Mouse (Mus musculus): ENCODE measurements at regions not wholly inside any gene's neighbourhood (a gene's known extent, or its start where the extent isn't known, plus 50 kb on each side); places are given as distances from the start of the nearest gene placed in this dataset.
"Not testable (repeated sequence)": the region's sequence is repeated elsewhere in the genome, so short reads cannot be mapped to it uniquely, and the experiment has no call there.

DNA sequence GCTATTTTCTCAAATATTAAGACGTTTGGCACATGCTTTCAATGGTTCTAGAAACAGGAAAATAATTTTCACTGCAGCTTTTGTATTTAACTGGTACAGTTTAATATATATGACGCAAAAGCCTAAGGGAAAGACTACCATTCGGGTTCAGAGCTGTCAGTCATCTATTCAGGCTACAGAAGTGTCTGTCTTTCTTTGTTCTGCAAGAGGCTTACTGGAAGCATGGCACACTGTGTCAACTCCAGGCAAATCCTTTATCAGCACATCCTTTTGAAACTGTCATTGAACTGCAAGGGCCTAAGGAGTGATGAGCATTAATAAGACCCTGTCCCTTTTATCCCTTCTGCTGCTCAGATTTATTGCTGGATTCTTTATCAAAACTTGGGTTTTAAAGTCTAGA is 303.8 kb upstream of the Gm5152 start:
- not testable (repeated sequence) for H3K9ac ChIP-seq; H3K27ac ChIP-seq; H3K27me3 ChIP-seq; H3K36me3 ChIP-seq (ENCODE audit: poor library complexity, severe bottlenecking); H3K4me3 ChIP-seq; H3K4me1 ChIP-seq; H3K9me3 ChIP-seq (replicated peaks); H3K4me2 ChIP-seq
- peak; percentile 66; the same call in 1 of the 2 replicates for ATAC-seq
- 53% methylated on average over 3 of the region's 3 CpGs for WGBS

DNA sequence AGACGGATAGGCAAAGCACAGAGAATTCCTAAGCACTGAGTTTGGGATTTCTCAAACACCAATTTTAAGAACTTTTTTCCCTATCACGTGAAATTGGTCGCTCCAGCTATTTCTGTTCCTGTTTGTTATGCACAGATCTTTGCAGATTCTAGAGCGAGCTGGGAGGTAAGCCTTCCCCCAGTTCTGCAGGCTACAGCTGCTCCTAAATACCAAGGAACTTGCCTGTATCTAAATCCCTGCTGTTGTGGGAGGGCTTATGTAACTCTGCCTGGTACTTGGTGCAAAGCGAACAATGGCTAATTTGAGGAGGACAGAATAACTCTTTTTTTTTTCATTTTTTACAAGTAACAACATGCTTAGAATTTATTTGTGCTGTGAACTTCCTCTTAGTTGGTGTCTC is 316.0 kb upstream of the Gm5152 start:
- WGBS, result 44% methylated on average over 5 of the region's 5 CpGs
- Histone ChIP-seq H3K9me3 (replicated peaks) (no peaks in the 10 kb centered on the region), H3K4me2 (no peak overlapping the region), H3K4me3 (no peak overlapping the region), H3K4me1 (no peaks in the 10 kb centered on the region), H3K9ac (no peak overlapping the region), H3K36me3 (ENCODE audit: poor library complexity, severe bottlenecking) (no peaks in the 10 kb centered on the region), H3K27ac (no peak overlapping the region), H3K27me3 (no peaks in the 10 kb centered on the region)
- ATAC-seq, result no peak

DNA sequence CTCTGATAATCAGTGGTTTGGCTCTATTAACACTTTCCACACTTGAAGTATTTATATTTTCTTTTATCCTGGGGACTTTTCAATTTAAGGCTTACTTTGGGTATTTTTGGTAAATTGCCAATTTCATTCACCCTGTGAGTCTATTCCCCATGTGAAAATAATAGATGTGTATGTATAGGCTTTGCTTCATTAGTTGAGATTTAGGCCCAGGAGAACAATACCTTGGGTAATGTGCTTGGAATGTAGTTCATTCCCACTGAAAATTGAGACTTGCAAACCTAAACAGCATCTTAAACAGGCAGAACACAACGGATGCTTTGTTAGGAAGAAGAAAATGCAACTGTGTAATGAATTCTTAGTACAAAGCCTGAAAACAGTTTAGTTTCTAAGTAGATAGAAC is 346.1 kb upstream of the Gm5152 start:
- Histone ChIP-seq H3K9me3 (replicated peaks) (no peaks in the 10 kb centered on the region), H3K9ac (no peak overlapping the region), H3K27ac (no peak overlapping the region), H3K36me3 (ENCODE audit: poor library complexity, severe bottlenecking) (no peaks in the 10 kb centered on the region), H3K27me3 (no peaks in the 10 kb centered on the region), H3K4me3 (no peak overlapping the region), H3K4me1 (no peaks in the 10 kb centered on the region), H3K4me2 (no peak overlapping the region)
- 2% methylated on average over 1 of the region's 1 CpGs for WGBS
- peak; percentile 94 for ATAC-seq

- no peaks in the 10 kb centered on the region for H3K4me1 ChIP-seq
- H3K27ac ChIP-seq, result no peak overlapping the region
- no peak overlapping the region for H3K9ac ChIP-seq
- no peaks in the 10 kb centered on the region for H3K36me3 ChIP-seq (ENCODE audit: poor library complexity, severe bottlenecking)
- ATAC-seq, result no peak
- H3K9me3 ChIP-seq (replicated peaks), result no peaks in the 10 kb centered on the region
- no peak overlapping the region for H3K4me2 ChIP-seq
- no peaks in the 10 kb centered on the region for H3K27me3 ChIP-seq
- no peak overlapping the region for H3K4me3 ChIP-seq
- WGBS, result 91% methylated on average over 5 of the region's 5 CpGs
These were observed 346.8 kb upstream of the Gm8871 start for GRCm38 (mm10) chr5:10600774-10601173.

DNA sequence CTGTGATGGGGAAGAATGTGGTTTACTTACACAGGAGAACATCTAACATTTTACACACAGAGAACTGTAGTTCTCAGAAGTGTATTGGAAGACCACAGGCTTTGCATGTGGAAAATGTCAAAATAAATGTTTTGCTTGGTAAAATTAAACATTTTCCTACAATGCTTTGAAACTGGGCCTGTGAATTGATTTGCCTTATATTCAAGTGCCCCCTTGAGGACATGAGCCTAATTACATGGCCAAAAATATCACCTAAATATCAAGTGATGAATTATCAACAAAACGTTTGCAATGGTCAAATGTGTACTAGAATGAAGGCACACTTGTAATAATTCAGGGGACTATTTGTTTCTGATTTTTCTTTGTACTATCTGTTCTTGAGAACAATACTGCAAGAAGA is 314.4 kb upstream of the Gm8871 start:
- 37% methylated on average over 1 of the region's 1 CpGs for WGBS
- no peak overlapping the region for H3K9ac ChIP-seq
- H3K27me3 ChIP-seq, result no peaks in the 10 kb centered on the region
- no peak overlapping the region for H3K4me2 ChIP-seq
- ATAC-seq, result 0 out of 2 replicates have a peak, but pooled peaks have one; percentile 55
- no peak overlapping the region for H3K4me3 ChIP-seq
- no peaks in the 10 kb centered on the region for H3K4me1 ChIP-seq
- no peaks in the 10 kb centered on the region for H3K36me3 ChIP-seq (ENCODE audit: poor library complexity, severe bottlenecking)
- H3K27ac ChIP-seq, result no peak overlapping the region
- H3K9me3 ChIP-seq (replicated peaks), result no peaks in the 10 kb centered on the region

- H3K27ac ChIP-seq, result no peak overlapping the region
- ATAC-seq, result peak; percentile 27; the same call in 1 of the 2 replicates
- H3K4me2 ChIP-seq, result no peak overlapping the region
- H3K36me3 ChIP-seq (ENCODE audit: poor library complexity, severe bottlenecking), result no peaks in the 10 kb centered on the region
- H3K4me1 ChIP-seq, result no peaks in the 10 kb centered on the region
- H3K27me3 ChIP-seq, result no peaks in the 10 kb centered on the region
- 39% methylated on average over 4 of the region's 4 CpGs for WGBS
- H3K9ac ChIP-seq, result no peak overlapping the region
- no peaks in the 10 kb centered on the region for H3K9me3 ChIP-seq (replicated peaks)
- H3K4me3 ChIP-seq, result no peak overlapping the region
These were observed 299.5 kb upstream of the Gm8871 start for GRCm38 (mm10) chr5:10648075-10648474.

- Histone ChIP-seq H3K9ac (no peak overlapping the region), H3K4me2 (no peak overlapping the region), H3K4me3 (no peak overlapping the region), H3K36me3 (ENCODE audit: poor library complexity, severe bottlenecking) (no peaks in the 10 kb centered on the region), H3K4me1 (no peaks in the 10 kb centered on the region), H3K9me3 (replicated peaks) (no peaks in the 10 kb centered on the region), H3K27me3 (no peaks in the 10 kb centered on the region), H3K27ac (no peak overlapping the region)
- ATAC-seq, result no peak
- WGBS, result 87% methylated on average over 4 of the region's 4 CpGs
These were observed 284.3 kb upstream of the Gm8871 start for GRCm38 (mm10) chr5:10663301-10663700.

DNA sequence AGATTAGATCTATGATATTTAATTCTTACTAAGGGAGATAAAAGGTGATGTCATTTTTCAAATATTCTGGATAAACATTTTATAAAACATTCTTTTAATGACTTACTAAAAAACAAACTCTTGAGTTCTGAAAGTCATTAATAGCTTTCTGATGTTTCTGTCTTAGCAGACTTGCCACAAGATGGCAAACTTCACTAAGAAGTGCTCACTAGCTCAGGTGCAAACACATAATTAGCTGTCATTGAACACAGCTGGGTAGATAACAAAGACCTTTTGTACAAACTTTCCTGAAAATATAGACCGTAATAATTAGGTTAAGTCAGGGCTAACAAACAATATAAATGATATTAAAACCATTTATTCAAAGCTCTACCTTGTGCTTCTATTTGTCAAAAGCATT is 273.4 kb upstream of the Gm8871 start:
- no peak for ATAC-seq
- no peaks in the 10 kb centered on the region for H3K36me3 ChIP-seq (ENCODE audit: poor library complexity, severe bottlenecking)
- no peak overlapping the region for H3K4me3 ChIP-seq
- no peaks in the 10 kb centered on the region for H3K4me1 ChIP-seq
- no peak overlapping the region for H3K9ac ChIP-seq
- no peaks in the 10 kb centered on the region for H3K27me3 ChIP-seq
- 30% methylated on average over 1 of the region's 1 CpGs for WGBS
- no peak overlapping the region for H3K27ac ChIP-seq
- H3K4me2 ChIP-seq, result no peak overlapping the region
- no peaks in the 10 kb centered on the region for H3K9me3 ChIP-seq (replicated peaks)

DNA sequence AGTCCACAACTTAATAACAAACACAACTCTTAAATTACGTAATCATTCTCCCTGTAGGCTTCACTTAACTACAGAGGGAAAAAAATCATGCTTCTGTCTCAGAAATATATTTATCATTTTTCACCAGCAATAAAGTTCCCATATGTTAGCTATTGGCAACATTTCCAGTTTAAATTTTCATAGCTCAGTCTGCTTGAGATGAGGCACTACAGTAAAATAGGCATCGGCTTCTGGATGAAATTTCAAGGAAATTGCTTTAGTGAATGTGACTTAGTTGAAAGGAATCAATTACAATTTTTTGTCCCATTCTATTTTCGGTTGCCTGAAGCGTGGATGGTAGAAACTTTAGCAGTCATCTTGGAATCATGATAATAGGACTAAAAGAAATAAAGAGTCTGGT is 262.1 kb upstream of the Gm8871 start:
- no peaks in the 10 kb centered on the region for H3K9me3 ChIP-seq (replicated peaks)
- H3K4me3 ChIP-seq, result no peak overlapping the region
- no peaks in the 10 kb centered on the region for H3K4me1 ChIP-seq
- no peaks in the 10 kb centered on the region for H3K36me3 ChIP-seq (ENCODE audit: poor library complexity, severe bottlenecking)
- no peak overlapping the region for H3K27ac ChIP-seq
- 88% methylated on average over 4 of the region's 4 CpGs for WGBS
- H3K27me3 ChIP-seq, result no peaks in the 10 kb centered on the region
- no peak overlapping the region for H3K4me2 ChIP-seq
- no peak overlapping the region for H3K9ac ChIP-seq
- no peak for ATAC-seq

- Histone ChIP-seq H3K27ac (no peak overlapping the region), H3K4me2 (no peak overlapping the region), H3K36me3 (ENCODE audit: poor library complexity, severe bottlenecking) (no peaks in the 10 kb centered on the region), H3K4me3 (no peak overlapping the region), H3K9me3 (replicated peaks) (no peaks in the 10 kb centered on the region), H3K9ac (no peak overlapping the region), H3K4me1 (no peaks in the 10 kb centered on the region), H3K27me3 (no peaks in the 10 kb centered on the region)
- no peak for ATAC-seq
These were observed 220.5 kb upstream of the Gm8871 start for GRCm38 (mm10) chr5:10727056-10727455.

DNA sequence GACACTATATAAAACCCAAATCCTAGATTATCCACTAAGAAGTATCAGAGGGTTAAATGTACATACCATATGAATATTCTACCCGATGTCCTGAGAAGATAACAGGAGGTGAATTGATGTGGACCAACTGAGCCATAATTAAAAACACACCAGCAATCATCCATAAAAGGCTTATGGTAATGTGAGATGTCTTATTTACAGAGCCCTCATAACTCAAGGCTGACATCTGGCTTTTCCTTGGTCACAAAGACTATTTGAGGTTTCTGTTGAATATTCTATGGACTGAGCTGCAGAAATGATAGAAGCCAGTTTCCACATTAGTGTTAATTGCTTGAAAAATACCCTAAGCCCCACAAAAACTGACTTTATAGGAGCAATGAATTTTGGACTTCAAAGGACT is 198.1 kb upstream of the Gm8871 start:
- H3K4me2 ChIP-seq, result no peak overlapping the region
- ATAC-seq, result no peak
- WGBS, result 77% methylated on average over 1 of the region's 1 CpGs
- H3K4me3 ChIP-seq, result no peak overlapping the region
- no peaks in the 10 kb centered on the region for H3K36me3 ChIP-seq (ENCODE audit: poor library complexity, severe bottlenecking)
- H3K4me1 ChIP-seq, result no peaks in the 10 kb centered on the region
- no peak overlapping the region for H3K27ac ChIP-seq
- no peaks in the 10 kb centered on the region for H3K9me3 ChIP-seq (replicated peaks)
- no peaks in the 10 kb centered on the region for H3K27me3 ChIP-seq
- H3K9ac ChIP-seq, result no peak overlapping the region

GRCm38 (mm10) chr5:10767469-10767868 is 180.1 kb upstream of the Gm8871 start:
- H3K27ac ChIP-seq, result no peak overlapping the region
- no peak overlapping the region for H3K9ac ChIP-seq
- no peaks in the 10 kb centered on the region for H3K9me3 ChIP-seq (replicated peaks)
- WGBS, result 88% methylated on average over 1 of the region's 1 CpGs
- no peaks in the 10 kb centered on the region for H3K4me1 ChIP-seq
- H3K36me3 ChIP-seq (ENCODE audit: poor library complexity, severe bottlenecking), result no peaks in the 10 kb centered on the region
- H3K27me3 ChIP-seq, result no peaks in the 10 kb centered on the region
- ATAC-seq, result no peak
- no peak overlapping the region for H3K4me2 ChIP-seq
- H3K4me3 ChIP-seq, result no peak overlapping the region
